Mouse (Mus musculus): ENCODE measurements around the gene Eya2.
"Not testable (repeated sequence)": the region's sequence is repeated elsewhere in the genome, so short reads cannot be mapped to it uniquely, and the experiment has no call there.

Gene Eya2

DNA sequence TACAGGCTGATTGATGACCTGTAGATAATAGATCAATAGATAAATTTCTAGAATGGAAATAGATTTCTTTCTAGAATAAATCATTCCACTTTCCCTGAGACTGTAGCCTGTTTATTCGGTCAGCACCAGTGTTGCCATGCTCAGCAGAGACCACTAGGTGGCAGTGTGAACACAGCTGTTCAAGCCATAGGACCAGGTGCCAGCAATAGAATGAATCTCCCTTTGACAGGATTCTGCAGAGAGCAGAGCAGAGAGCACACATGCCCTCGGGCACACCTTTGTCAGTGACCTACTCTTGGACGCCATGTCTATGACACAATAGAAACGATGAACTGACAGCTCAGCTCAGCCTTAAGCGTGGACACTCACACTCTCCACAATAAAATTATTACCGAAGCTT is 184.1 kb downstream of the Eya2 start:
- peak; percentile 86 for DNase-seq (ENCODE audit: low read depth, low spot score)

DNA sequence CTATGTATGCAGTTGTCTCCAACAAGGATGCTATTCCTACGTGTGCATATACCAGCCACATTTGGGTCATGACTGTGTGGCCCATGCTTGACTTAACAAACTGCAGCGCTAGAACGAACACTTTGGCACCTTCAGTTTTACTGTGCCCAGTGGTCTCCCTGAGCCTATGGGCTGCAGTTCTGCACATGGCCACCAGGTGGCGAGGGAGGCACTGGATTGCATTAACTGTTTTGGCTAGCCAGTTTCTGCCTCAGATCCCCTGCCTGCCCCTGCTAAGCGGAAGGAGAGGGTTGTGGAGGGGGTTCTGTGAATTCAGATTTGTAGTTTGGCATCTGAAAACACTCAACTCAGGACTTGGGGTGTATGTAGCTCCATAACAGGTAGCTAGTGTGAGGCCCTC is 187.5 kb downstream of the Eya2 start:
- peak; percentile 85 for DNase-seq (ENCODE audit: low read depth, low spot score)

DNA sequence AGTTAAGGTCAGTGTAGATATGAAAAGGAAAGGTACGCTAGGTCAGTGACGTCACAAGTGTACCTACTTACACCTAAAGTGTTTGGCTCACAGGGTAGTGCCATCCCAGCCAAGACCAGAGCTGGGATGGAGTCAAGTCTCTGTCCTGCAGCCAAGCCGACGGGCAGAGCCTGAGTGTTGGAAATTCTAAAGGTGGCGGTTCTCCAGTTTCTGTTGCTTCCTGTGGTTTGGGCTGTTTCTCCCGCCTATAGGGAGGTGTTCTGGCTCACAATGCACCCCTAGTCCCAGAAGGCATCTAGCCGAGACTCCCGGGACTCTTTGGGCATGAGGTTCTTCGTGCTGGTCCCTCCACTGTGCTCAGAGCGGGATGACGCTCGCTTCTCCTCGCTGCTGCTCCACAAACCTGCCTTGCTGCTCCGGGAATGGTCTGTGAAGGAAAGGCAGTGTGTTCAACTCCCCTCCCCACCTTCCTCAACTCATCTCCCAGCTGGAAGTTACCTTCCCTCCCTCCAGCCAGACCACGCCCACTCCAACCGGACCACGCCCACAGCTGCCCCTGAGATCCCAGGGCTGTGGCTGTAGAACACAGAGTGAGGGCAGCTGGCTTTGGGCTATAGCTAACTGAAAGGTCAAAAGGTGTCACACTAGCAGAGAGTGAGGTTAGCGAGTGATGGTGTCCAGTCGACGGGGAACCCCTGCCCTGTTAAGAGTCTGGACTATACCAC is 190.6 kb downstream of the Eya2 start:
- DNase-seq (ENCODE audit: low read depth, low spot score) = no peak

DNA sequence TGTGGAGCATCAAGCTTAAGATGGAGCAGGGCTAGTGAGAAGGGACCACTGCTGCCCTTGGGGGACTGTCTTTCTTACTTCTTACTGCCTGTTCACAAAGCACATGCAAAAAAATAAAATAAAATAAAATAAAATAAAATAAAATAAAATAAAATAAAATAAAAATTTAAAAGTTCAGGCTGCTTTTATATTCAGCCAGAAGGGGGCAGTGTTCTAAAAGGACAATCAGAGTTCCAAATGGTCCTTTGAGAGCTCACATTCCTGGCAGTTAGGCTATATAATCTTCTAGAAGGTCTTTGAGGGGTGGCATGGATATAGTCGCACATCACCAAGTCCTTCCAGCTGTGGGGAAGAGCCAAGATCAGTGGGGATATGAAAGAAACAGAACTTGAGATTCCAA is 191.6 kb downstream of the Eya2 start:
- peak; percentile 25 for DNase-seq (ENCODE audit: low read depth, low spot score)

DNA sequence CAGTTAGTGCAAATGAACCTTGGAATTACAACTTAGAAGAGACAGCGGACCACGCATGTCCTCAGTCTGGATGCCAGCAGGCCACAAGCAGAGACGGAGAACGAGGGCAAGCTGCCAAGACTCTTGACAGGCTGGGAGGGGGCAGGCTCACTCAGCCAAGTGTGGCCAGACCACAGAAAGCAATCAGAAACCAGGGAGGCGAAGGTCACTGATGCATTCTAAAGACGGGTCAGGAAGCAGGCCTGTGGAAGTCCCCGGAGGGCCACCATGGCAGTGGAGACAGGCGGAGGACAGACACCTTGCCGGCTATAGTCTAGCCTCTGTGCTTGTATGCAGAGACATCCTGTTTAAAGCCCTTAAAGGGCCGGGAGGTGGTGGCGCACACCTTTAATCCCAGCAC is 193.2 kb downstream of the Eya2 start:
- DNase-seq (ENCODE audit: low read depth, low spot score) = no peak

DNA sequence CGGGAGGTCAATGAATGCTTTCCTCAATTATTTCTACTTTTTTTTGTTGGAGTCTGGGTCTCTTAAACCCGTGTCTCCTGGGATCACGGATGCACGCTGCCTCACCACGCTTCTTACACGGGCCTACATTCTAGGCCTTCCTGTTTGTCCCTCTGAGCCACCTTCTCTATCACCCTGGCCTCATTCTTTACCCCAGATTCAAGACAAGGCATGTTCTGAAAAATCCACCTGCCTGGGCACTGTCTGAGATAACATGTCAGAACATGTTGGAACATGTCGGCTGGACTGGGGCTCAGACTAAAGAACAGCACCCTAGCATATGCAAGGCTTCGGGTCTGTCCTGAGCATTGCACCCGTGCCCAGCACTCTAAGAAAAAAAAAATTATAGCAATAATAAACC is 194.0 kb downstream of the Eya2 start:
- no peak for DNase-seq (ENCODE audit: low read depth, low spot score)

DNA sequence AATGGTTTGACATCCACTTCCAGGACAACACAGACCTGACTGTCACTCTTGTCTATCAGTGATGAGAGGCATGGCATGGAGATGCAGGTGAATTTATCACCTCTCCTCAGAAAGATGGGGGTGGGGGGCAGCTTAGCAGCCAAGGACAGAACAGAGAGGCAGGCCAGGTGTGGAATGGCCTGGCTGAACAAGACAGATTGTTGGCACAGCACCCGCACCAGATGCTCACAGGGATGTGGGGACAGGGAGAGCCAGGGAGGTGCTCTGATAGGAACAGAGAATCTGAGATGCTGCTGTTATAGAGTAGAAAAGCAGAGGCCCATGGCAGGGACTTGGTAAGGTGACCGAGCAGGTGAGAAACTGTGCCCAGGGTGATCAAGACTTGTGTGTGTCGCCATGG is 194.8 kb downstream of the Eya2 start:
- no peak for DNase-seq (ENCODE audit: low read depth, low spot score)

DNA sequence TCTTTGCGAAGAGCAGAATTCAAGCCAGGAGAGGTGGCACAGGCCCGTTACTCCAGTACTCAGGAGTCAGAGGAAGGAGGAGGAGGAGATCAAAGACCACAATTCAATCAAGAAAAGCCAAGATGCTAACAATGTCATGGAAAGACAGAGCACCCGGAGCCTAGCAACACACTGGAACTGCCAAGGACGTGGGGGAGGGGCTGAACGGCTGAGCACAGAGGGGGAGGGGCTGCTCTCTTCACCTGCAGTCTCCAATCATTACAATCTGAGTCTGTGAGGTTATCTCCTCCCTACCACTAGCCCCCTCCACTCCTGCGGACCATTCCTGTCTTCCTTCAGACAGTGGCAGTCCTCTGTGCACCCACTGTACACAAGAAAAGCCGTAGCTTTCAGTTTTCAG is 196.2 kb downstream of the Eya2 start:
- DNase-seq (ENCODE audit: low read depth, low spot score) = no peak

DNA sequence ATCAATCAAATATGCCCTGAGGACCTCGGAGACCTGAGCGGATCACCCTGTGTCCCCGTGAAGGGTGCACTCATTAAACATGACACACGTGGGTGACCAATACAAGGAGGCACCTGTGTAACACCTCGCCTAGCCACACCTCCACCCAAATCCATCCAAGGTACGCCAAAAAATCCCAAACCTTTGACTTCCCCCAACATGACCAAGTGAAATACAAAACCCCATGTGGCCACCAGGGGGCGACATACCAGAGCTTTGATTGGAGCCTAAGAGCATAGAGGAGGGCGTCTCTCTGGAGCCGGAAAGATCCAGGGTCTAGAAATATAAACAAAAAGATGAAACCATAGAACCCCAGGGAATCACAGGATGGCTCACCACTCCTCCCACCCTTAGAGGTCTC is 196.8 kb downstream of the Eya2 start:
- DNase-seq (ENCODE audit: low read depth, low spot score) = peak; percentile 81

DNA sequence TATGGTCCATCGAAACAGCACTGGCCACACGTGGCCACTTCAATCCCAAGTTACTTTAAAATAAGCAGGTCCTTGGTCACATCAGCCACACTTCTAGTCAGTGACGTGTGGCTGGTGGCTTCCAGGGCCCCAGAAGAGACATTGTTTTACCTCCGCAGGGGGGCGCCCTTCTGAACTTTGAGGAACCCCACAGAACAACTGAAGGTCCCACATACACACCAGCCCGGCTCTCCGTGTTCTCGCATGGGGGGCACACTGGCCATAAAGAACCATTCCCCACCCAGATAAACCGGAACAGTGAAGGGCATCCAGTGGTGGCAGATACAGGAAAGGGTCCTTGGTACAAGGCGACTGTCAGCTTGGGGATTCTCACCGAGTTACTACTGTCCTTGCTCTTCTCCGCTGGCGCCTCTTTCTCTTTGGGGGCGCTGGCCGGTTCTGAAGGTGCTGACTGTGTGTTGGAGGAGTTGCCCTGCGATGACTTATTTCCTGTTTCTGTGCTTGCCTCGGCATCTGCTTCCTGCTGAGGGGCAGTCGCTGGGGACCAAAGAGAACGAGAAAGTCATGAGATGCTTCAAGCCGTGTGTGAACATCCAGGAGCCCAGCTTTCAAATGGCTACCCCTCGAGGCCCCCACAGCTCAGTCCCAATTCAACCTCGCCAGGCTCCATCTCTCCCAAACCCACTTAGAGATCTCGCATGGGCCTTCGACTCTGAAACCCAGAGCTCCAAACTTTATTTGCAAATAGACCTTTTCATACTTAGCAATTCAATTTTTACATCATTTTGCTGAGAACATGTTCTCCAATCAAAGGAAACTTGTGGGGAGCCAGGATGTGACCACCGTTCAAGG is 197.8 kb downstream of the Eya2 start:
- peak; percentile 72 for DNase-seq (ENCODE audit: low read depth, low spot score)

DNA sequence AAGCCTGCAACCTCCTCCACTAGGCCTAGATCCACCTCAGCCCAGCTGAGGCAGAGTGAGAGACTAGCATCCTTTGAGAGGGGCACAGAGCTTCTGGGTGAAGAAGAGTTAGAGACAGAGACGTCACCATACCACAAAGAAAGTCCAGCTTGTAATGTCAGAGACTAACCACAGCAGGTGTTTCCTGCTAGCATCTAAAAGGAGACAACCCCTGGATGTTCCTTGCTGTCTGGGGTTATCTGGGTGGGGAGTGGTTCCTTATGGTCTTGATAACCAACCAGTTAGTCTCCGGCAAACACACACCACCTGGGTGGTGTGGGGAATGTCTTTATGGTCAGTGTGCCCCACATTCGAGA is 198.4 kb downstream of the Eya2 start:
- peak; percentile 72 for DNase-seq (ENCODE audit: low read depth, low spot score)

DNA sequence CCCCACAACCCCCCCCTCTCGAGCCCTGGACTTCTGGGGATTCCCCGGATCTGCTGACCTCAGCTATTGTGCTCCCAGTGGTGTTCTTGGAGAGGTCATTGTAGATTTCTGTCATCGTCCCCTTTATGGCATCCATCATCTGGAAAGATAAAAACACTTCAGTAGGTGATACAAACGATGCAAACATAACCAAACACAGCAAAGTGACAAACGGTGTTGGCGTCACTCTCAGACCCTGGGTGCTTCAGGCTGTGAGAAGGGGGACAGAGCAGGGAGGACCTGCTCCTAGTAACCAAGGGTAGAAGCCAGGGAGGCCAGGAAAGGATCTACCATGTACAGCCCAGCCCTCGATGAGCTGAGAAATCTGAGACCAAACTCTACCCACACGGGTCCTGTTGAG is 203.0 kb downstream of the Eya2 start:
- DNase-seq (ENCODE audit: low read depth, low spot score) = no peak

DNA sequence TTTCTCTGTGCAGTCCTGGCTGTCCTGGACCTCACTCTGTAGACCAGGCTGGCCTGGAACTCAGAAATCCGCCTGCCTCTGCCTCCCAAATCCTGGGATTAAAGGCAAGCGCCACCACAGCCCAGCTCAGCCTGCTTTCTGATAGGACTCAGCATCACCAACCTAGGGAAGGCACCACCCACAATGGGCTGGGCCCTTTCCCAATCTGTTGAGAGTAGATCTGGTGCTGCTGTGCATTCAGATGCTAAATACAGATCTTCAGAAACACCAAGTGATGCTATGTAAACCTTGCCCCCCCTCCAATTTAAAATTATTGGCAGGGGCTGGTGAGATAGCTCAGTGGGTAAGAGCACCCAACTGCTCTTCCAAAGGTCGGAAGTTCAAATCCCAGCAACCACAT is 205.3 kb downstream of the Eya2 start:
- not testable (repeated sequence) for DNase-seq (ENCODE audit: low read depth, low spot score)

DNA sequence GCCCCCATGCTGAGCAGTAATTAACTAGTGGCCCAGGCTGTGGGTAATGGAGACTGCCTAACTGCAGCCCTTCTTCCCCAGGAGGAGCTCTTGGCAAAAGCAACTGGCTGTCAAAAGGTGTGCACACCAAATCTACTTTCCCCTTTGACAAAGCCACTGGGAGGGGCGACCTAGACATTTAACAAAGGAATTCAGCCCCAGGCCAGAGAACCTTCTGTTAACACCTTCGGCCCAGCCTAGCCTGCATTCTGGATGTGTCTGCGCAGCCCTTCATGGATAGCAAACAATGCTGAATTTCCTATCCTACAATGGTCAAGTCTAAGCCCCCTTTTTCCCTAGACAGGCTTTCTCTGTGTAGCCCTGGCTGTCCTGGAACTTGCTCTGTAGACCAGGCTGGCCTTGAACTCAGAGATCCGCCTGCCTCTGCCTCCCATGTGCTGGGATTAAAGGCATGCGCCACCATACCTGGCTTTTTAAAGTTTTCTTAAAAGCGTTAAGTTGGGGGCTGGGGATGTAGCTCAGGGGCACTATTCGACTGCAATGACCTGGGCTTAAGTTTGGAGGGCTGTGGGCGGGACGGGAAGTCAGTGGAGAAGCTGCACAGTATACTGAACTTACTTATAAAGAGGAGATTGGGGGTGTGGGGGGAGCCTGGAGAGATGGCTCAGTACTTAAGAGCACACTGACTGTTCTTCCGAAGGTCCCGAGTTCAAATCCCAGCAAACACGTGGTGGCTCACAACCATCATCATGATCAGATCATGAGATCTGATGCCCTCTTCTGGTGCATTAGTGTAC is 213.5 kb downstream of the Eya2 start:
- no peak for DNase-seq (ENCODE audit: low read depth, low spot score)

DNA sequence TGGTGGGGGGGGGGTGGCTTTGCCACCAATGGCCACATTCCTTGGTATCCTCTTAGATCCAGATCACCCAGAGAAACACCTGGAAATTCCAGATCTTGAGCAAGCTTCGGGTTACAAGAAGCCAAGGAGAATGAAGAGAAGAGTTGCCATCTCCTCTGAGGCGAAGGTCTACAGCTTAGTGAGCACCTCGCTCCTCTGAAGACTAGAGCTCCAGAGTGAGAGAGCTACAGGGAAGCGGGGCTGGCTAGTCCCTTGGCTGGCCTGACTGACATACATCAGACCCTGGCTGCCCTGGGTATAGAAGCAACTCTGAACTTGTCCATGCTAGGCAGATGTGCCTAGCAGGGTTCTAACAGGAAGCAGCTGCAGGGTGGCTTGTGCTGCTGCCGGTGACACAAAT is 214.3 kb downstream of the Eya2 start:
- DNase-seq (ENCODE audit: low read depth, low spot score) = no peak

DNA sequence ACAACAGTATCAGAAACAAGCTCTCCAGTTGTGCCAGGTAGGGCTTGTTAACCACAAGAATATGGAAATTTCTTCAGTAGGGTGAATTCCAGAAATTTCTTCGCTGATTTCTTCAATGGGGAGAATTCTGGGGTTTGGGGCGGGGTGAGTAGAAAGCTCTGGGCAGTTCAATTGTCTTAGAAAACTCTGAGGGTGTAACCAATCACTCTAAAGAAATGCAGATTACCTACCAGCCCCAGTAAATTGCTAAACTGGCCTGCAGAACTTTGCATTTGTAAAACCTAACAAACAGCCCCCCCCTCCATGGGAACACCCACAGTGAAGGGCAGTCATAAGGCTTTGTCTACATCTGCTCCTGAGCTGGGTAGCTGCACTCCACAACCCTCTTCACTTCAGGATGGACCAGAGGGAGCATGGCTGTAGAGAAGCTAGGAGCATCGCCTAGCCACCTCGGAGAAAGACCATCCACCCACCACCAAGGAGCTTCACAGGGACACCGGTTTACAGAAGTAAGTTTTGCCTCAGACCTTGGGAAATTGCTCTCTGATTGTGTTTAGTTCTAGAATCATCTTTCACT is 215.2 kb downstream of the Eya2 start:
- DNase-seq (ENCODE audit: low read depth, low spot score) = no peak

DNA sequence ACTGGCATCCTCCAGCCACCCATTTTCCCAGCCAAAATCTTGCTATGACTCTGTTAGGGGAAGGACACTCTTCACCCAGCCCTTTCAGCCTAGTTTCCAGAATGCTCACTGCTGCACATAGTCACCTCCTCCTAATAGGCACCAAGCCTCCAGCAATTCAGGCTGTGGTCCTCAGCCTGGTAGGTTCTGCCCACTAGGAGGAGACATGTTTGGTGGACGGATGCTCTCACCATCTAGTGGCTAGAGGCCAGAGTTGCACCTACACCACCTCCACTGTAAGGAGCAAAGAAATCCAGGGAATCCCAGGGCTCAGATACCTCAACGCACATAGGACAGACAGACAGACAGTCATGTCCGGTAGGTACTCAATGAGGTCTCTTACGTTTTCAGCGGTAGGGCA is 216.7 kb downstream of the Eya2 start:
- peak; percentile 28 for DNase-seq (ENCODE audit: low read depth, low spot score)

DNA sequence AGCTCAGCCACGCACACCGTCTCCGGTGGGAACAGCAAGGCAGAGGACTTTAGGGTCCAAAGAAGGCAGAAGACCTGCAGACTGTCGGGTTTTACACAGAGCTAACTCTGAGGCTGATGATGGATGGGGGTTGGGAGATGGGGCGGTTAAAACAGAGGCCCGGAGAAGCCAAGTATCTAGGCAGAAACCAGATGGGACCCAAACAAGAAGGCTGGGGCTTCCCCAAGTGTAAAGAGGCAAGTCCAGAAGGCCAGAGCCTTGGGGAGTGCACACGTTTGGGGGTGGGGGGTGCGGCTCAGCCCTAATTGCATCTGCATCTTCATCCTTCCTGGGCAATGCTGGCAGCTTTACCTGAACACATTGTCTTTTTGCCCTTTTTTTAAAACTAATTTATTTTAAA is 218.1 kb downstream of the Eya2 start:
- no peak for DNase-seq (ENCODE audit: low read depth, low spot score)

DNA sequence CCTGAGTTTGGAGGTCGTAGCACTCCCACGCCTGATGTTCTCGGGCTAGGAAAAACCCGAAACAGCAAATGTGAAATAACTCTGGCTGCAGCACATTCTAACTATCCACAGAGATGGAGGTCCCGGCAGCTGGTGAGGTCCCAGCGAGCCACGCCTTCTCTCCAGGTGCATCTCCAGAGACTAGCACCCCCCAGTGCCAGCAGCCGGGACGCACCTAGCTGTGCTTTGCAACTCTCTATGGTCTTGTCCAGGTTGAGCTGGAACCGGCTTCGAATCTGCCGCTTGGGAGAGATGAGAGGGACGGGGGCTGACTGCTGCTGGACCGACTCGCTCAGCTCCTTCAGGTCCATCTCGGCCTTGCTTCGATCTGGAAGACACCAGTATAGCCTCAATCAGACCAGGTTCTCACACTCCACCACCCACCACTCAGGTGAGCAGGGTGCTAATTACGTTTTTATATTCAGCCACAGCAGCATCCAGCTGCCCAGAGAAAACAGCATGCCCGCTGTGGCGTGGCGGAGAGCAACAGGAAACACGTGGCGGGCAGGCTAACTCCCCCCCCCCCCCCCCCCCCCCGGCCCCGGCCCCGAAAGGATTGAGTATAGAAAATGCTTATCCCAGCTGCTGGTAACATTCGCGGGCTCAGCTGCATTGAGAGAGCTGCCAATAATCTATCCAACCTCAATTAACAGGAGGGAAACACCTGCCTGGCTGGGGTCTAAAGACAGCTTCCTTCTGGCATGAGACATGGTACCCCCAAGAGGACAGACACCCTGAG is 220.5 kb downstream of the Eya2 start:
- no peak for DNase-seq (ENCODE audit: low read depth, low spot score)

DNA sequence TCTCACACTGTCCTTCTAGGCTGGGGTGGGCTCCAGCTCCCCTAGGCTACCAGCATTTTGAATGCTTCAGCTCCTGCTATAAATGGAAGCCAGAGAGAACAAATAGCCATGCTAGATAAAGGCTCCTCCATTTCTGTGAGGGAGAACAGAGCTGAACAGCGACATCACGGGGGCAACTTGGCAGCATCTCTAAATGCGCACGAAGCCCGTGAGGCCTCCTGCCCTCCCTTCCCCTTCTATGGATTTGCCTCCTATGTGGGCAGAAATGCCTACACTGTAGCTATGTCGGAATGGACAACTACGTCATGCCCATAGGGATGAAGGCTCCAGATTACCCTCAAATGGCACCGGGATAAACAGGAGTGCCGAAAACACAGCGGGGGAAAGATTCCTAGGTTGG is 222.6 kb downstream of the Eya2 start:
- DNase-seq (ENCODE audit: low read depth, low spot score) = no peak

DNA sequence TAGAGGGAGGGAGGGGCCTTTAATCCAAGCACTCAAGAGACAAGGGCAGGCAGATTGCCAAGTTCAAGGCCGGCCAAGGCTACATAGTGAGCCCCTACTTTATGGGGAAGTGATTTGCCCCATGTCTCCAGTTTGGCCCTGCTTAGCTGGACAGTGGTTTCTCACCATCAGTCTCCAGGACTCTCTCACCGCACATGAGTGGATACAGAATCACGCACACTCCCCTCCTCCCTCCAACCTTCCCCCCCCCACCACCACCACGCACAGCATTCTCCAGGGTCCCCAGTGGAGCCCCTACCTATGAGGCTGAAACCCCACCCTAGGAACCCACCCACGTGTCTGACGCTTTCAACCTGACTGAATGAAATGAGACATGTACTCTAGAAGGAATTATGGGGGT is 223.7 kb downstream of the Eya2 start:
- no peak for DNase-seq (ENCODE audit: low read depth, low spot score)
